Mouse (Mus musculus): ENCODE results near the gene Plcl1. TPM values are rescaled to one million over a fixed set of nuclear protein-coding genes. Genes with fewer than 3 reads are reported as not detected.
A peak's percentile ranks its signal among the peaks of the same experiment; 100 is the strongest.

Plcl1 gene
- 3.3 and 4.6 TPM in 2 replicates for polyA plus RNA-seq (2012; rRNA removed)

- DNase-seq (ENCODE audit: low read depth) = no peak
Measured at GRCm38 (mm10) chr1:55405272-55406022, at the start of gene Plcl1. Gene Plcl1, plus strand, starts transcription at chr1:55405921.

- DNase-seq (ENCODE audit: low read depth) = no peak
Measured at GRCm38 (mm10) chr1:55362634-55363033, 43.1 kb upstream of the Plcl1 start.

GRCm38 (mm10) chr1:55363044-55363565 is 42.6 kb upstream of the Plcl1 start, which contains the start of gene Boll:
Gene Boll, minus strand, starts transcription at chr1:55363469.
- DNase-seq (ENCODE audit: low read depth) = no peak

- no peak for DNase-seq (ENCODE audit: low read depth)
Measured at GRCm38 (mm10) chr1:55363586-55363985, 42.1 kb upstream of the Plcl1 start.

- no peak for DNase-seq (ENCODE audit: low read depth)
Measured at GRCm38 (mm10) chr1:55372626-55373025, 33.1 kb upstream of the Plcl1 start.

- no peak for DNase-seq (ENCODE audit: low read depth)
Measured at GRCm38 (mm10) chr1:55380527-55380926, 25.2 kb upstream of the Plcl1 start.

GRCm38 (mm10) chr1:55383114-55383773 is 22.5 kb upstream of the Plcl1 start:
- DNase-seq (ENCODE audit: low read depth) = no peak

- DNase-seq (ENCODE audit: low read depth) = no peak
Measured at GRCm38 (mm10) chr1:55399891-55400290, 5.8 kb upstream of the Plcl1 start.

- DNase-seq (ENCODE audit: low read depth) = no peak
Measured at GRCm38 (mm10) chr1:55404439-55404838, 1.3 kb upstream of the Plcl1 start.

GRCm38 (mm10) chr1:55406023-55406413 is 297 bp downstream of the Plcl1 start:
- no peak for DNase-seq (ENCODE audit: low read depth)

- no peak for DNase-seq (ENCODE audit: low read depth)
Measured at GRCm38 (mm10) chr1:55406531-55407375, 1.0 kb downstream of the Plcl1 start.

- no peak for DNase-seq (ENCODE audit: low read depth)
Measured at GRCm38 (mm10) chr1:55410670-55411069, 4.9 kb downstream of the Plcl1 start.

GRCm38 (mm10) chr1:55411079-55411478 is 5.4 kb downstream of the Plcl1 start:
- no peak for DNase-seq (ENCODE audit: low read depth)

GRCm38 (mm10) chr1:55412569-55412968 is 6.8 kb downstream of the Plcl1 start:
- DNase-seq (ENCODE audit: low read depth) = peak; percentile 38

GRCm38 (mm10) chr1:55413534-55413933 is 7.8 kb downstream of the Plcl1 start:
- no peak for DNase-seq (ENCODE audit: low read depth)

GRCm38 (mm10) chr1:55418968-55419367 is 13.2 kb downstream of the Plcl1 start:
- no peak for DNase-seq (ENCODE audit: low read depth)

GRCm38 (mm10) chr1:55427607-55428006 is 21.9 kb downstream of the Plcl1 start:
- DNase-seq (ENCODE audit: low read depth) = no peak

- no peak for DNase-seq (ENCODE audit: low read depth)
Measured at GRCm38 (mm10) chr1:55429051-55429450, 23.3 kb downstream of the Plcl1 start.

- no peak for DNase-seq (ENCODE audit: low read depth)
Measured at GRCm38 (mm10) chr1:55429708-55430107, 24.0 kb downstream of the Plcl1 start.

GRCm38 (mm10) chr1:55430587-55430986 is 24.9 kb downstream of the Plcl1 start:
- no peak for DNase-seq (ENCODE audit: low read depth)

- DNase-seq (ENCODE audit: low read depth) = no peak
Measured at GRCm38 (mm10) chr1:55436589-55436988, 30.9 kb downstream of the Plcl1 start.

- DNase-seq (ENCODE audit: low read depth) = no peak
Measured at GRCm38 (mm10) chr1:55437095-55437494, 31.4 kb downstream of the Plcl1 start.

Data from gonadal fat pad, adult 2 months (tissue).